Mouse (Mus musculus) hematopoietic stem cell, adult 5-6 weeks (primary cell): ENCODE data around the gene Vmn1r45. TPM values are rescaled to one million over a fixed set of nuclear protein-coding genes. Genes with fewer than 3 reads are reported as not detected.
"Not testable (repeated sequence)": the region's sequence is repeated elsewhere in the genome, so short reads cannot be mapped to it uniquely, and the experiment has no call there.

Experiments
- ATAC-seq, 2 experiments: fragments of 125-278 bp in 1 of 2; replicated peaks in 1 of 2; 2 replicates each; pipeline ENCODE4 v1.8.0; 2016 to 2017; ENCODE audit warnings: inconsistent platforms in 2 of 2, mild to moderate bottlenecking in 2 of 2, moderate number of reproducible peaks in 2 of 2, low read depth in 1 of 2, moderate TSS enrichment in 1 of 2; ENCODE audit not compliant: low FRiP score in 2 of 2, poor library complexity in 2 of 2, severe bottlenecking in 2 of 2, insufficient read depth in 1 of 2, low TSS enrichment in 1 of 2
- total RNA-seq: library from RNA; stranded (forward); fragments of 172-1452, 232-1000 nt; gene quantifications from 2 replicates; pipeline ENCODE4 v1.2.3, GENCODE M21; 2017

The Vmn1r45 gene
- total RNA-seq, result not detected in 2 replicates

DNA sequence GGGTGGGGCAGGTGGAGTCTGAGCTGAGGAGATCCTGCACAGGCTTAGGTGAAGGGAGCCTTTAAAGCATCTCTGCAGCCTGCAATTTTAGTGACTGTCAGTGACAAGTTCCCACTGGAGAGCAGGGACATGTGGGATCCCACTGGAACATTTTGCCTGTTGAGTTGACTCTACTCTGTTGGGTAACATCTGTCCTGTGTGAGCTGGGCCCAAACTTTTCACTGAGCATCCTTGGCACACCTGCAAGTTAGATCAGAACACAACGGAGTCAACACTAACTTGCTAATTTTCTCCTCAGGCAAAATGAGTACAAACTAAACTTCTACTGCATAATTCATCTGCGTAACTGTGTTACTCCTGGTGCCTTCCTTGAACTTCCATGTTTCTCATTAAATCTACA, at the start of gene Vmn1r45:
TSS of gene Vmn1r45 (minus strand) at position 101 of the 400 bp plus-strand sequence.
- ATAC-seq, result not testable (repeated sequence)

DNA sequence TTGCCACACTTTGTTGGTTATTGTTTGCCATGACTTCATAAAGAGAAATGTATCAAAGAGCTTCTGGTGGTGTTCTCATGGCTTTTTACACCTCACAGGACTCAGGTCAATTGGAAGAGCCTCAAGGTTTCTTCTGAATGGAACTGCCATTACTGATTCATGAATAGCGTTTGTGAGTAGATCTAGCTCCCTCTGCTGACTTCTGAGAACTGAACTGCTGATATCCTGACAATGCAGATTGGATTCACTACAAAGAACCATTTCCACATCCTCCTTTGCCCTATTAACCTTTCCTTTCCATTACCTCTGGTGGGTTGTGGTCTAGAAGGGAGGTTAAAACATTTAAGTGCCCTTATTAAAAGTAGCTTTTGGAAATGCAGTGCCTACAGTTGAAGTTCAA, 45.6 kb upstream of the Vmn1r45 start:
- no peak for ATAC-seq

DNA sequence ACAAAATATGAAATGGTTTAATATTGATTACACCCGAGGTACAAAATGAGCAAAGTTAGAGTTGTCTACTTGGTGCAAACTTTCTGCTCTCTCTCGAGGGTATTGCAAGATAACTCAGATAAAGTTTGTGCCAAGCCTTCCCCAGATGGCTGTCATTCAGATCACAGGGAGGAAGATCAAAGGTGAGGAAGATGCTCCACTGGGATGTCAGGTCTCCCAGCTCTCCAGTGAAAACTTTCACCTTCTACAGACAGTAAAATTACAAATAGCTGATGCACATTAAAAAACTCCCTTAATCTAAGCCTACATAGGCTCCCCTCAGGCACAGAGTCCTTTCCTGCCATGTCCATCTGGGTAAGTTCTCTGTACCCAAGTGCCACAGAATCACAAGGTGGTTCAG, 28.6 kb upstream of the Vmn1r45 start, which contains the start of gene Vmn1r46:
TSS of gene Vmn1r46 (plus strand) at position 301 of the 400 bp plus-strand sequence.
- no peak for ATAC-seq

DNA sequence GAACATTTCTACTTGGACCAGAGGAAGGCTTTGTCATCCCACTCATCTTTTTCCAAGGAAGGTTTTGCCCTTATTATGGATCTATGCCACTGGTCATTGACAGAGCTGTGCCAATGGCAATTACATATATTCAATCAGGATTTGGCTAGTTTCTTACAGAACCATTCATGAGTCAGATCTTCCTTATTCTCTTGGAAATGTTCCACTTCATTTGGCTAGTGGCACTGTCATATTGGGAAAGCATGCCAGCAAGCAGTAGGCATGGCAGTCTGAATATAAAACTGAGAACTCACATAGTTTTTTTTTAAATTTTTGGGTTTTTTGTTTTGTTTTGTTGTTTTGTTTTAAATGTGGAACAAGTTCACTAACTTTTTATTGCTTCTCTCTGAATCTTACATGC, 25.9 kb upstream of the Vmn1r45 start:
- ATAC-seq, result no peak

DNA sequence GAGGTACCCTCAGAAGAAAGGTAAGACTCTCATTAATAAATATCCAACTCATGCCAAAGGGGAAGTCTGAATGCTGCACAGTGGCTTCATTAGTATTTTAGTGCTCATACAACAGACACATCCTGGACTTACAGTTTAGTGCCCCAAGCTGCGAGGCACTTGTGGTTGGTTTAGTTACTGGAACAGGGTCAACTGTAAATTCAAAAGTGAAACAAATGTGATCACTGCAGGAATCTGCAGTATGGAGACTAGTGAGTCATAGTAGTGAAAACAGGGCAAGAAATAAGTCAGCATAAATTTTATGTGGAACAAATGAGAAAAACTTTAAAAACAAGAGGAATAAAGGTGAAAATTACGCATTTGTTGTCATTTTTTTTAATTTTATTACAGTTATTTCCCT, 13.2 kb upstream of the Vmn1r45 start:
- ATAC-seq, result no peak

DNA sequence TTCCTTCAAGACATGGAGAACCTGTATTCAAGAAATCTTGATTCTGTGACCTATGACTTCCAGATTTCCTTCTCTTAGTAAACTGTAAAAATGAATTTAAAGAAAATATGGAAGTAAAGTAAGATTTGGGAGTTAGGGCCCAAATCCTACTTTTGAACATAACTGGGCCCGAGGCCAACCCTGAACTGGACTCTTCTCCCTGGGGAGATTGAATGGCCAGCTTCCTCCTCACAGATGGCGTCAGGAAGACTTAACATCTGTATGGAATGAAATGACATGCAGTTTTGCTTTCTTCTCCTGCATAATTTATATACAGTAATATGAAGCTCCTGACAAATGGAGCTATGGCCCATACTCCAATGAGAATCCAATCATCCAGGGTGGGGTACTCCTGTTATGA, 528 bp upstream of the Vmn1r45 start:
- ATAC-seq, result no peak

DNA sequence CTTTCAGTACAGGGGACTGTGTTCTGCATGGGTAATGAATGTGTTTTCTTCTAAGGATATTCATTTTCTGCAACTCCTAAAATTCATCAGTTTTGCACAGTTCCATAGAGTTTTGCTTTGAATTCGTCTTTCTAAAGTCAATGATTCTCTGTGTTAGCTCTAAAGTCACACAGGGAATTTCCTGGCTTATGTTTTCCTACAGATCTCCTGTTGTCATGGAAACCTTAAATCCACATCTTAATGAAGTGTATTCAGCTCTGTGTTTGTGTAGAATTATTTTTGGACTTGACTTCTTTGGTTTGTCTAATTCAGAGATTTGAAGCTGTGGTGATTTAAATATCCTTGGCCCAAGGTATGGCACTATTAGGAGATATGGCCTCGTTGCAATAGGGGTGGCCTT, 56.6 kb downstream of the Vmn1r45 start:
- ATAC-seq, result no peak

DNA sequence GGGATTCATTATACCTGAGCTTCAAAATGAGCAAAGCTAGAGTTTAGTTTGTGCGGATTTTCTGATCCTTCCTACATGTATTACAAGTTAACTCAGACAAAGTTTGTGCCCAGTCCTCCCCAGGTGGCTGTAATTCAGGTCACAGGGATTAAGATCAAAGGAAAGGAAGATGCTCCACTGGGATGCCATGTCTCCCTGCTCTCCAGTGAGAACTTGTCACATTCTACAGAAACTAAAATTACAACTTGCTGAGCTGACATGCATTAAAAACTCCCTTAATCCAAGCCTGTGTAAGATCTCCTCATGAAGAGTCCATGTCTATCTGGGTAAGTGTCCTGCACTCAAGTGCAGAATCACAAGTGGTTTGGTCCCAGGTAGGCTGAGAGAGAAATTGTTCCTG, 57.0 kb downstream of the Vmn1r45 start, which contains the start of gene Vmn1r44:
TSS of gene Vmn1r44 (plus strand) at position 301 of the 400 bp plus-strand sequence.
- ATAC-seq, result no peak

Other genes with a start within 250 kb of the Vmn1r45 start
- not detected in 2 replicates for gene Vmn1r40, start 233.1 kb downstream of the Vmn1r45 start, total RNA-seq
- not detected in 2 replicates for gene Vmn1r41, start 199.8 kb downstream of the Vmn1r45 start, total RNA-seq
- gene Vmn1r42, start 64.2 kb downstream of the Vmn1r45 start, total RNA-seq, result not detected in 2 replicates
- not detected in 2 replicates for gene Vmn1r43, start 64.2 kb downstream of the Vmn1r45 start, total RNA-seq
- gene Vmn1r44, start 56.9 kb downstream of the Vmn1r45 start, total RNA-seq, result not detected in 2 replicates
- not detected in 2 replicates for gene Vmn1r46, start 28.7 kb upstream of the Vmn1r45 start, total RNA-seq
- not detected in 2 replicates for gene Vmn1r47, start 75.5 kb upstream of the Vmn1r45 start, total RNA-seq
- gene Vmn1r48, start 96.2 kb upstream of the Vmn1r45 start, total RNA-seq, result not detected in 2 replicates
- gene Vmn1r49, start 137.9 kb upstream of the Vmn1r45 start, total RNA-seq, result not detected in 2 replicates
- not detected in 2 replicates for gene Vmn1r50, start 160.8 kb upstream of the Vmn1r45 start, total RNA-seq
- gene Vmn1r51, start 182.0 kb upstream of the Vmn1r45 start, total RNA-seq, result not detected in 2 replicates
- gene Vmn1r52, start 234.2 kb upstream of the Vmn1r45 start, total RNA-seq, result not detected in 2 replicates